Mouse (Mus musculus) cortical plate, adult 2 months (tissue): ENCODE measurements around the gene Ugt1a8.
"Not testable (repeated sequence)": the region's sequence is repeated elsewhere in the genome, so short reads cannot be mapped to it uniquely, and the experiment has no call there.

Experiments used
- CTCF ChIP-seq: fragments of 200-500 bp; IDR thresholded peaks from 2 replicates; pipeline ENCODE4 v1.5.1; 2011; ENCODE audit warnings: mild to moderate bottlenecking, control low read depth, low read length; ENCODE audit not compliant: insufficient read depth; ENCODE audit errors: extremely low read depth
- POLR2A ChIP-seq: fragments of 200-500 bp; IDR thresholded peaks from 2 replicates; pipeline ENCODE4 v1.6.1; 2011; ENCODE audit warnings: mild to moderate bottlenecking, low read length, control low read depth; ENCODE audit not compliant: insufficient read depth; ENCODE audit errors: extremely low read depth

GRCm38 (mm10) chr1:88223011-88223515 is 135.4 kb downstream of the Ugt1a8 start:
- TF ChIP-seq CTCF, POLR2A: not testable (repeated sequence)
